Mouse (Mus musculus): ENCODE measurements at regions not wholly inside any gene's neighbourhood (a gene's known extent, or its start where the extent isn't known, plus 50 kb on each side); places are given as distances from the start of the nearest gene placed in this dataset.

DNA sequence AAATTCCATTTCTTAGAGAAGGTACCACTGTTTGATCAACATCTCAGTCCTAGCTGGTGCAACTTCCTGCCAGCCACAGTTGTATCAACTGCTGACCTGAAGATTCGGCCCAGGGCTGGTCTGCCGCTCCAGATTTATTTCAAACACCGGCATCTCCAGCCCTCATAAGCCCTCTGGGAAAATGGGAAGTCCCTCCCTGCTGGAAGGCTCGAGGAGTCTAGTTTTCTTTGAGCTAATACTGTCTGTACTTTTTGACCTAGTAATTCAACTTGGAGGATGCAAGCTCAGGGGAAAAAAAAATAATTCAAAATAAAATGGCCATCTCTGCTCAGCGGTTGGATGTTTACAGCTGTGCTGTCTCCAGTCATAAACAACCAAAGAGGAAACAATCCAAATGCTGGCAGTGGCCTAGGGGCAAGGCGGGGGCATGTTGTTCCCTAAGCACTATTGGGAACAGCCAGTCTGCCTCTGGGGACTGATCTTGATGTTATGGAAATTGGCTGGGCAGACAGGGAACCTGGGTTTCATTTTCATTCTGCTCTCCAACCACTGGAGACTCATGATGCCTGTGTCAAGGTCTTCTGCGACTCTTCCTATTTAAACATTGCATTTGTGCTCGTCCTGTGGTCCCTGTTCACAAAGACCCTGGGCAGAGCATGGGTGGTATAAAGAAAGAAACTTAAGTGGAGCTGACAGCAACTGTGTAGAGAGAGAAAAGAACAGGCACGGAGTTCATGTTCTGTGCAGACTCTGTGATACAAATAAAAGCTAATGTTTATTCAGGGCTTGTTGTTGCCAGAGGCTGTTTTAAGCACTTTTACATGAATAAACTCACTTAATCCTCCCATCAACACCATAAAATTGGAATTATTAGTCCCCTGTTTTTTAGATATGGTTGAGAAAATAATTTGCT lies 179.8 kb upstream of the Fggy start:
- Histone ChIP-seq H3K4me3 (ENCODE audit: control insufficient read depth, low read depth, low read length) (no peak overlapping the region), H3K27ac (ENCODE audit: control insufficient read depth, insufficient read depth, low read depth, low read length) (no peak overlapping the region; the same call in 1 of the 2 replicates), H3K4me1 (ENCODE audit: control insufficient read depth, insufficient read depth, low read length) (peaks cover 2% of the 10 kb centered on the region; the same call in 1 of the 2 replicates), H3K36me3 (ENCODE audit: control insufficient read depth, insufficient read depth, low read length) (no peaks in the 10 kb centered on the region), H3K27me3 (ENCODE audit: control insufficient read depth, insufficient read depth, low read length) (no peaks in the 10 kb centered on the region)
- no peak for TF ChIP-seq POLR2A (IDR thresholded peaks at IDR 0.05; ENCODE audit: control insufficient read depth, low read depth, low read length)
- TF ChIP-seq CTCF (IDR thresholded peaks at IDR 0.05; ENCODE audit: control insufficient read depth, insufficient read depth, insufficient replicate concordance, low read depth, low read length): no peak

DNA sequence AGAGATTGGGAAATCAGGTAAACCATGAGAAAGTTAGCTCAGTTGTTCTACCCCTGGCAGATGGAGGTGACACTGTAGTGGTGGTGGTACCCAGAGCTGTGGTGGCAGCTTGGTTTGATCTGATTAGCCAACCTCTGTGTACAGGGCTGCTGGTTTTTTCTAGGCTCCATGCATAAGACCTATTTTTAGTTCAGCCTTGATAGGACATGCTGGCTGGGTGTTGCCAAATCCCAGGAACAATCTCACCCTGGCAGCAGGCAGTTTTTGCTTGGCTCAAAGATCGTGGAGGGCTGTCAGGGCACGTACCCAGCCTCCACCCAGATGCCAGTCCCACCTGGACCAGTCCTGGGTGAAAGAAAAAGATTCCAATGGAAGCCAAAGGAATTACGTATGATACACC lies 178.7 kb upstream of the Fggy start:
- TF ChIP-seq CTCF (IDR thresholded peaks at IDR 0.05; ENCODE audit: control insufficient read depth, insufficient read depth, insufficient replicate concordance, low read depth, low read length) (no peak), POLR2A (IDR thresholded peaks at IDR 0.05; ENCODE audit: control insufficient read depth, low read depth, low read length) (no peak)
- Histone ChIP-seq H3K4me1 (ENCODE audit: control insufficient read depth, insufficient read depth, low read length) (peaks cover 2% of the 10 kb centered on the region; the same call in 1 of the 2 replicates), H3K27ac (ENCODE audit: control insufficient read depth, insufficient read depth, low read depth, low read length) (peak overlapping the region; percentile 34; the same call in 1 of the 2 replicates), H3K27me3 (ENCODE audit: control insufficient read depth, insufficient read depth, low read length) (no peaks in the 10 kb centered on the region), H3K36me3 (ENCODE audit: control insufficient read depth, insufficient read depth, low read length) (no peaks in the 10 kb centered on the region), H3K4me3 (ENCODE audit: control insufficient read depth, low read depth, low read length) (no peak overlapping the region)

DNA sequence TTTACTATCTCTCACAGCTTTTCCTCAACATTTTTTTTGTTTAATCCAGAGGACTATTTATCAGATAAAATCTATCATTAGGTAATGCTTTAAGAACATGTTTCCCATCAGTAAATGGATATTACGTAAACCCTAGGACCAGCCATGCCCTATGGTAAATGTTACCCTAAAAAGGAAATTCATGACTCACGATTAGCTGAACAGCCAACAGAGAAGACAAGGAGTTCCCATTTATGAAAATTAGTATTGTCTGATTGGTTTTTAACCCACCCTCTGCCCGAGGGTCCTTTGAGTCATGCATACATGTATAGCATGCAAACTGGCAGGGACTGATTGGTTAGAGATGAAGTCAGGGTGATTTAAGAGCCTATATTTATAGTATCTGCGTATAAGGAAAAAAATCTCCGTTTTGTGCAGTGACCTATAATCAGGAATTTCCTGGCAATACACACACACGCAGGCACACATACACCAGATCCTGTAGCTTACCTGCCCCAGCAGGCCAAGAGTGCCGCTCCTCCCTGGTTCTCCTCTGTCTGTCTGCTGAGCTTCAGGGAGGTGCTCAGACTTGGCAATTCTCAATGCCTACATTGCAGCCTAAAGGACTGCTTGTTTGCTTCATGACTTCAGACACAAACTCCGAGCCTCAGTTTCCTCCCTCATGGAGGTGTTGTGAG lies 174.0 kb upstream of the Fggy start:
- no peak overlapping the region for H3K27ac ChIP-seq (ENCODE audit: control insufficient read depth, insufficient read depth, low read depth, low read length)
- no peak overlapping the region for H3K4me3 ChIP-seq (ENCODE audit: control insufficient read depth, low read depth, low read length)
- peaks cover 2% of the 10 kb centered on the region; the same call in 1 of the 2 replicates for H3K4me1 ChIP-seq (ENCODE audit: control insufficient read depth, insufficient read depth, low read length)
- no peaks in the 10 kb centered on the region for H3K36me3 ChIP-seq (ENCODE audit: control insufficient read depth, insufficient read depth, low read length)
- TF ChIP-seq CTCF (IDR thresholded peaks at IDR 0.05; ENCODE audit: control insufficient read depth, insufficient read depth, insufficient replicate concordance, low read depth, low read length): no peak
- TF ChIP-seq POLR2A (IDR thresholded peaks at IDR 0.05; ENCODE audit: control insufficient read depth, low read depth, low read length): no peak
- no peaks in the 10 kb centered on the region for H3K27me3 ChIP-seq (ENCODE audit: control insufficient read depth, insufficient read depth, low read length)

DNA sequence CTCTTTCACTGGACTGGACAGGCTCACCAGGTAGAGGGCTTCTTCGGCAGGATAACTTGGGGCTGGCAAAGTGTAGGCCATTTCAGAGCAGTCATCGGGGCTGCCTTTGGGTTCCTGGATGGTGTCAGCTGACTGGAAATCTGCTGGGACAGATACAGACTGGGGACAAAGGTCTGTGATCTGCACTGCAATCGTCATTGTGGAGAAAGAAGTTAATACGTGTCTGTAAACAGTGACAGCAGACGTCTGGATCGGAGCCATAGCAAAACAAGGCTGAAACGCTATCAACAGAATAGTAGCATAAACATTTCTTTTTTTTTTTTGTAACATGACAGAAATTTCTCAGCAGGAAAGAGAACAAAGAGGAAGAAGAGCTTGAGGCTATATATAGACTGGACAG lies 171.8 kb upstream of the Fggy start:
- H3K27me3 ChIP-seq (ENCODE audit: control insufficient read depth, insufficient read depth, low read length): no peaks in the 10 kb centered on the region
- TF ChIP-seq POLR2A (IDR thresholded peaks at IDR 0.05; ENCODE audit: control insufficient read depth, low read depth, low read length): no peak
- H3K4me1 ChIP-seq (ENCODE audit: control insufficient read depth, insufficient read depth, low read length): no peaks in the 10 kb centered on the region
- H3K36me3 ChIP-seq (ENCODE audit: control insufficient read depth, insufficient read depth, low read length): no peaks in the 10 kb centered on the region
- no peak overlapping the region for H3K27ac ChIP-seq (ENCODE audit: control insufficient read depth, insufficient read depth, low read depth, low read length)
- no peak overlapping the region for H3K4me3 ChIP-seq (ENCODE audit: control insufficient read depth, low read depth, low read length)

DNA sequence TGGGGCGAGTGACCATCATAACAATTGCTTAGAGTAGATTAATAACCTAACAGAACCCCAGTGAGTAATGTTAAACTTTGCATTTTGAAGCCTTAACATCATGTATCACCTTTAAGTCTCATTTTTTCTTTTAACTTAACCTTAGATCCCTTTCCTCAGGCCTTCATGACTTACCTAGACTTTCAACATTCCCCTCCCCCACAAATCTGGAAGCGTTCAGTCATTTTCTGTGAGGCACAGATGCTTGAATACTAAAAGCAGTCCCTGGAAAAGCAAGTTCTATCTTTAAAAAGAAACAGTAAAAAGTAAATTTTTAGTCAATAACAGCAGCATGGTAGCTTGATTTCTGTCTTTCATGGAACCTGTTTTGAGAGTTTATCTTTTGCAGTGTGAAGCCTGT lies 171.3 kb upstream of the Fggy start:
- H3K27ac ChIP-seq (ENCODE audit: control insufficient read depth, insufficient read depth, low read depth, low read length): no peak overlapping the region
- no peaks in the 10 kb centered on the region for H3K36me3 ChIP-seq (ENCODE audit: control insufficient read depth, insufficient read depth, low read length)
- H3K27me3 ChIP-seq (ENCODE audit: control insufficient read depth, insufficient read depth, low read length): no peaks in the 10 kb centered on the region
- no peak overlapping the region for H3K4me3 ChIP-seq (ENCODE audit: control insufficient read depth, low read depth, low read length)
- TF ChIP-seq POLR2A (IDR thresholded peaks at IDR 0.05; ENCODE audit: control insufficient read depth, low read depth, low read length) (no peak), CTCF (IDR thresholded peaks at IDR 0.05; ENCODE audit: control insufficient read depth, insufficient read depth, insufficient replicate concordance, low read depth, low read length) (no peak)
- no peaks in the 10 kb centered on the region for H3K4me1 ChIP-seq (ENCODE audit: control insufficient read depth, insufficient read depth, low read length)

DNA sequence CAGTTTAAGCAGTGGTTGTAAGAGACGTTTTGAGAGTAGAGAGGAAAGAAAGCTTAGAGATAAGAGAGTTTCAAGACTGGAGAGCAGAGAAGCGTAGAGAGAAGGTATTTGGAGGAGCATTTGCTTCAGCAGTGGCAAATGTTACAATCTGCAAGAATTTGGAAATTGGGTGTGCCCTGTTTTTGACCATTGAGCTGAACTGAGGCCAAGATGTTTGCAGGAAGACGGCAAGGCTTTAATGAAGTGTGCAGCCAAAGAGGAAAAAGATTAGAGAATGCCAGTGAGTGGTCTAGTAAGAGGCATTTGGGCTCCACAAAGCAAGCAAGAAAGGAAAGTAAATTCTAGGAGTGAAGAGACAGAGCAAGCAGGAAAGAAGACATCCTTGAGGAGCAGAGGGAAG lies 168.8 kb upstream of the Fggy start:
- Histone ChIP-seq H3K36me3 (ENCODE audit: control insufficient read depth, insufficient read depth, low read length) (no peaks in the 10 kb centered on the region), H3K4me1 (ENCODE audit: control insufficient read depth, insufficient read depth, low read length) (no peaks in the 10 kb centered on the region), H3K27me3 (ENCODE audit: control insufficient read depth, insufficient read depth, low read length) (no peaks in the 10 kb centered on the region), H3K27ac (ENCODE audit: control insufficient read depth, insufficient read depth, low read depth, low read length) (no peak overlapping the region), H3K4me3 (ENCODE audit: control insufficient read depth, low read depth, low read length) (no peak overlapping the region)
- TF ChIP-seq CTCF (IDR thresholded peaks at IDR 0.05; ENCODE audit: control insufficient read depth, insufficient read depth, insufficient replicate concordance, low read depth, low read length) (no peak), POLR2A (IDR thresholded peaks at IDR 0.05; ENCODE audit: control insufficient read depth, low read depth, low read length) (no peak)

DNA sequence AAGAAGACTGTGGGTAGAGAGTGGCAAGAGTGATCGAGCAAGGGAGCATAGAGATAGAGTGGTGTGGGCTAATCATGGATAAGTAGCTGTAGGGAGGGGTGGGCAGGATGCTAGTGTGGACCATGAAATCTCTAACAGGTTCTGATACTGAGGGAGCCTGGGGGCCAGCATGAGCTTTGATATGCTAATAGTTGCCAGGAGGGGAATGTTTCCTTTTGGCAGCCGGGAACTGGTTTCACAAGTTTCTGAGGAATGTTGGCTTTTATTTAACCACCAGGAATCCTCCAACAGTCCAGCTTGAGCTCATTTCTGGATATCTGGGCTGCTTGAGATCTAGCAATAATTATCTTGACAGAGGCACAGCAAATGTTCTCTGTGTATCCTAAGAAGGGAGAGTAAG lies 167.7 kb upstream of the Fggy start:
- Histone ChIP-seq H3K27ac (ENCODE audit: control insufficient read depth, insufficient read depth, low read depth, low read length) (no peak overlapping the region), H3K4me3 (ENCODE audit: control insufficient read depth, low read depth, low read length) (no peak overlapping the region), H3K4me1 (ENCODE audit: control insufficient read depth, insufficient read depth, low read length) (no peaks in the 10 kb centered on the region), H3K36me3 (ENCODE audit: control insufficient read depth, insufficient read depth, low read length) (no peaks in the 10 kb centered on the region), H3K27me3 (ENCODE audit: control insufficient read depth, insufficient read depth, low read length) (no peaks in the 10 kb centered on the region)
- TF ChIP-seq POLR2A (IDR thresholded peaks at IDR 0.05; ENCODE audit: control insufficient read depth, low read depth, low read length): no peak

Data from testis, adult 2 months (tissue).